Mouse (Mus musculus): ENCODE results near the gene Plscr3. TPM values are rescaled to one million over a fixed set of nuclear protein-coding genes. Genes with fewer than 3 reads are reported as not detected.

Plscr3 gene
- polyA plus RNA-seq, 1 experiment from 2014 or later = 20.8 TPM

DNA sequence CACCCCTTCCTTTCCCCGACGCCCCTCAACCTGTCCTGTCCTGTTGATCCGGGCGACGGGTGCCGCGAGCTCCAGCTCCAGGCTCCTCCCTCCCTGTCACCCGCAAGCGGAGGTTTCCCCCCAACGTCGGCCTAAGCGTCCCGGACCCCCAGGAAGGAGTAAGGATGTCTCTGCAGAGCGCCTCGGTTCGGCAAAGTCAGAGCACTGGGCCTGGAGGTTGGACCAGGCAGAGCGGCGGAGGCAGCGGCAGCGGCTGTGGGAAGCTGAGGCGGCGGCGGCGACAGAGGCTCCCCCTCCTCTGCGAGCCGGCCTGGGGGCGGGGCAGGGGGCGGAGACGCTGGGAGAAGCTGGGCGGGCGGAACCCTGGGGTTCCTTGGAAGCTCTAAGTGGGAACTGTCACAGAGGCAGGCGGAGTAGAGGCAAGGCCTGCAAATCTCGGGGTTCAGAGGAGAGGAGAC is 43.5 kb upstream of the Plscr3 start:
- DNase-seq = peak; percentile 78
- no peak; the same call in 1 of the 2 replicates for ATAC-seq
- Histone ChIP-seq H3K9me3 (ENCODE audit: low read length) (no peaks in the 10 kb centered on the region), H3K27me3 (ENCODE audit: insufficient read depth, low read length) (peaks cover 74% of the 10 kb centered on the region), H3K27ac (ENCODE audit: low read depth) (no peak overlapping the region), H3K4me1 (ENCODE audit: insufficient read depth) (peaks cover 42% of the 10 kb centered on the region), H3K9ac (replicated peaks) (no peak overlapping the region; the same call in 1 of the 2 replicates), H3K4me2 (ENCODE audit: low read depth, low read length) (peak overlapping the region; percentile 87), H3K36me3 (replicated peaks; ENCODE audit: insufficient read depth, low read length) (no peaks in the 10 kb centered on the region), H3K4me3 (ENCODE audit: low read depth, low read length) (peak overlapping the region; percentile 54)
- TF ChIP-seq CTCF (IDR thresholded peaks at IDR 0.05; ENCODE audit: low read depth) (no peak), EP300 (IDR thresholded peaks at IDR 0.05; ENCODE audit: low read depth) (no peak)
- WGBS (ENCODE audit: insufficient replicate concordance) = under 1% methylated on average over 31 of the region's 33 CpGs

- DNase-seq (no peak), ATAC-seq (peak; percentile 44)
- peak overlapping the region; percentile 54 for H3K4me3 ChIP-seq (ENCODE audit: low read depth, low read length)
- peak overlapping the region; percentile 87 for H3K4me2 ChIP-seq (ENCODE audit: low read depth, low read length)
- no peaks in the 10 kb centered on the region for H3K9me3 ChIP-seq (ENCODE audit: low read length)
- no peak for TF ChIP-seq CTCF (IDR thresholded peaks at IDR 0.05; ENCODE audit: low read depth)
- 3% methylated on average over 12 of the region's 12 CpGs for WGBS (ENCODE audit: insufficient replicate concordance)
- H3K4me1 ChIP-seq (ENCODE audit: insufficient read depth) = peaks cover 42% of the 10 kb centered on the region
- peak overlapping the region; percentile 48; the same call in 1 of the 2 replicates for H3K27ac ChIP-seq (ENCODE audit: low read depth)
- H3K9ac ChIP-seq (replicated peaks) = peak overlapping the region; percentile 59
- H3K36me3 ChIP-seq (replicated peaks; ENCODE audit: insufficient read depth, low read length) = no peaks in the 10 kb centered on the region
- peaks cover 74% of the 10 kb centered on the region for H3K27me3 ChIP-seq (ENCODE audit: insufficient read depth, low read length)
These were observed 42.8 kb upstream of the Plscr3 start for GRCm38 (mm10) chr11:69803328-69803727.

DNA sequence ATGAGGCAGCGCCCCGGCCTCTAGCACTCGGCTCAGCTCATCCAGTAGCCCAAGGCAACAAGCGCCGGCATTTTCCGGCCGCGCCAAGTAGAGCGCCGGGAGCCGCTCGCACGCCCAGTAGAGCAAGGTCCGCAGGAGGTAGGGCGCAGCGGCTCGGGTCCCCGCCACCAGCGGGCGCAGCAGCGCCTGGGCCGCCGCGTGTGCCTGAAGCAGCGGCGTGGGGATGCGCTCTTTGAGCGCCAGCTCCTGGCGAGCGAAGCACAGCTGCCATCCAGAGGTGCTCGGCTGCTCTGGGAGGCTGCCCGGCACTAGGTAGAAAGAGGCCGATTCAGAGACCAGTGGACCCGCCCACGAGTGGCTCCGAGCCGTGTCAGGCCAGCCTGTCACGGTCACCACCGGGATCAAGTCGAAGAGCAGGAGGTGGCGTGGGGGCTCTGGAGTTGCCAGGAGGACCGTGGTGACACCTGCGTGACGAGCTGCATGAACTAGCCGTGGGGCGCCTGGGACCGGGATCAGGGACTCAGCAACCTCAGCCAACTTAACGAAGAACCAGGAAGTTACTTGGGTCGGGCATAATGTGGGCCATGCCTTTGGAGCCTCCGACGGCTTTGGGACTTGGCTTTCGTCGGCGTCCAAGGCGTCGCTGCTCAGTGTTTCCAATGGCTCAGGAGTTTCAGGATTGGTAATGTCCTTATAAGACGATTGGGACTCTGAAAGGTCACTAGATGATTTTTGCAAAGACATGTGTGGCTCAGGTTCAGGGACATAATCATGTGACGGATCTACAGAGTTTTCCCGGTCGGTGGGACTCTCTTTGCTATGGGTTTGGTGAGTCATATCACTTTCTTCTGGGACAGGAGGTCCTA is 42.2 kb upstream of the Plscr3 start:
- WGBS (ENCODE audit: insufficient replicate concordance) = 4% methylated on average over 46 of the region's 60 CpGs
- Histone ChIP-seq H3K36me3 (replicated peaks; ENCODE audit: insufficient read depth, low read length) (no peaks in the 10 kb centered on the region), H3K27ac (ENCODE audit: low read depth) (peak overlapping the region; percentile 48; the same call in 1 of the 2 replicates), H3K9ac (replicated peaks) (peak overlapping the region; percentile 59), H3K27me3 (ENCODE audit: insufficient read depth, low read length) (peaks cover 73% of the 10 kb centered on the region), H3K4me1 (ENCODE audit: insufficient read depth) (peaks cover 42% of the 10 kb centered on the region), H3K4me3 (ENCODE audit: low read depth, low read length) (peak overlapping the region; percentile 54), H3K9me3 (ENCODE audit: low read length) (no peaks in the 10 kb centered on the region), H3K4me2 (ENCODE audit: low read depth, low read length) (peak overlapping the region; percentile 87)
- peak; percentile 87 for ATAC-seq
- DNase-seq = peak; percentile 83
- no peak for TF ChIP-seq EP300 (IDR thresholded peaks at IDR 0.05; ENCODE audit: low read depth)
- peak; percentile 84 for TF ChIP-seq CTCF (IDR thresholded peaks at IDR 0.05; ENCODE audit: low read depth)

DNA sequence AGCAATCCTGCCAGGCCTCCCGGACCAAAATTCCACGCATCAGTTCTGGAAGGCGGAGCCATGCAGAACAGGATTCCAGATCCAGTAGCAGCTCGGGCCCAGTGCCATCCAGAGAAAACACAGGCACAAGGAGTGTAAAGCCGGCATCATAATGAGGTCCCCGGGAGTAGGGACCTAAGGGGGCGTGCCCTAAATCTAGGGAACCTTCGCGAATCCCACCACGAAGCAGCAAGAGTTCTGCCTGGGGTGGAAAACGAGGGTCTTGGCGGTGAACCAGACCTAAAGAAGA is 41.6 kb upstream of the Plscr3 start:
- no peak overlapping the region for H3K27ac ChIP-seq (ENCODE audit: low read depth)
- ATAC-seq (no peak), DNase-seq (no peak)
- 21% methylated on average over 12 of the region's 12 CpGs for WGBS (ENCODE audit: insufficient replicate concordance)
- H3K9me3 ChIP-seq (ENCODE audit: low read length) = no peaks in the 10 kb centered on the region
- H3K27me3 ChIP-seq (ENCODE audit: insufficient read depth, low read length) = peaks cover 67% of the 10 kb centered on the region
- H3K4me3 ChIP-seq (ENCODE audit: low read depth, low read length) = 0 out of 2 replicates have a peak overlapping the region, but pooled peaks have one; percentile 20
- TF ChIP-seq CTCF (IDR thresholded peaks at IDR 0.05; ENCODE audit: low read depth) (no peak), EP300 (IDR thresholded peaks at IDR 0.05; ENCODE audit: low read depth) (no peak)
- no peak overlapping the region for H3K9ac ChIP-seq (replicated peaks)
- peaks cover 42% of the 10 kb centered on the region for H3K4me1 ChIP-seq (ENCODE audit: insufficient read depth)
- peak overlapping the region; percentile 87 for H3K4me2 ChIP-seq (ENCODE audit: low read depth, low read length)
- no peaks in the 10 kb centered on the region for H3K36me3 ChIP-seq (replicated peaks; ENCODE audit: insufficient read depth, low read length)

- Histone ChIP-seq H3K27me3 (ENCODE audit: insufficient read depth, low read length) (peaks cover 61% of the 10 kb centered on the region), H3K9me3 (ENCODE audit: low read length) (no peaks in the 10 kb centered on the region), H3K4me2 (ENCODE audit: low read depth, low read length) (peak within 1 kb of the TSS; percentile 87), H3K4me1 (ENCODE audit: insufficient read depth) (peaks cover 40% of the 10 kb centered on the region), H3K27ac (ENCODE audit: low read depth) (no peak within 1 kb of the TSS), H3K9ac (replicated peaks) (peak within 1 kb of the TSS; percentile 8; the same call in 1 of the 2 replicates), H3K4me3 (ENCODE audit: low read depth, low read length) (peak within 1 kb of the TSS; percentile 20; the same call in 1 of the 2 replicates), H3K36me3 (replicated peaks; ENCODE audit: insufficient read depth, low read length) (no peaks in the 10 kb centered on the region)
- WGBS (ENCODE audit: insufficient replicate concordance) = 26% methylated on average over 29 of the region's 29 CpGs
- TF ChIP-seq CTCF (IDR thresholded peaks at IDR 0.05; ENCODE audit: low read depth) (0 out of 2 replicates have a peak, but pooled peaks have one; percentile 8), EP300 (IDR thresholded peaks at IDR 0.05; ENCODE audit: low read depth) (no peak)
- ATAC-seq = peak; percentile 40
- DNase-seq = peak; percentile 51
These were observed 40.9 kb upstream of the Plscr3 start, which contains the start of gene Tmem102 for GRCm38 (mm10) chr11:69804972-69805909. Gene Tmem102 (minus strand): TSS chr11:69805624.
